Mouse (Mus musculus) thymus, postnatal 4 days (tissue): Measurements from ENCODE around the gene Clec3a.

ENCODE experiments used
- DNase-seq: peaks from one replicate; pipeline ENCODE4 v3.0.0; 2021

The Clec3a gene

GRCm38 (mm10) chr8:114417786-114418185 is at the start of gene Clec3a:
Gene Clec3a, plus strand, starts transcription at chr8:114418086.
- DNase-seq = no peak

- peak; percentile 80 for DNase-seq
Observed at GRCm38 (mm10) chr8:114369038-114369976, 48.6 kb upstream of the Clec3a start.

- DNase-seq = no peak
Observed at GRCm38 (mm10) chr8:114374390-114374789, 43.5 kb upstream of the Clec3a start.

GRCm38 (mm10) chr8:114384189-114384588 is 33.7 kb upstream of the Clec3a start:
- no peak for DNase-seq

GRCm38 (mm10) chr8:114387494-114387893 is 30.4 kb upstream of the Clec3a start:
- no peak for DNase-seq

GRCm38 (mm10) chr8:114390465-114391254 is 27.2 kb upstream of the Clec3a start:
- no peak for DNase-seq

- DNase-seq = no peak
Observed at GRCm38 (mm10) chr8:114398326-114398725, 19.6 kb upstream of the Clec3a start.

GRCm38 (mm10) chr8:114399273-114399672 is 18.6 kb upstream of the Clec3a start:
- no peak for DNase-seq

- no peak for DNase-seq
Observed at GRCm38 (mm10) chr8:114401679-114402078, 16.2 kb upstream of the Clec3a start.

- no peak for DNase-seq
Observed at GRCm38 (mm10) chr8:114411421-114411820, 6.5 kb upstream of the Clec3a start.

- no peak for DNase-seq
Observed at GRCm38 (mm10) chr8:114418486-114418885, 600 bp downstream of the Clec3a start.

- DNase-seq = no peak
Observed at GRCm38 (mm10) chr8:114418904-114419303, 1.0 kb downstream of the Clec3a start.

GRCm38 (mm10) chr8:114421544-114421943 is 3.7 kb downstream of the Clec3a start:
- DNase-seq = no peak

- peak; percentile 81 for DNase-seq
Observed at GRCm38 (mm10) chr8:114438236-114438635, 20.4 kb downstream of the Clec3a start.

GRCm38 (mm10) chr8:114439334-114440204 is 21.7 kb downstream of the Clec3a start, which contains the start of gene Wwox:
Gene Wwox, plus strand, starts transcription at chr8:114439655.
- peak; percentile 99 for DNase-seq

- no peak for DNase-seq
Observed at GRCm38 (mm10) chr8:114440205-114440589, 22.3 kb downstream of the Clec3a start.

- peak; percentile 80 for DNase-seq
Observed at GRCm38 (mm10) chr8:114441616-114442015, 23.7 kb downstream of the Clec3a start.

GRCm38 (mm10) chr8:114446884-114447283 is 29.0 kb downstream of the Clec3a start:
- DNase-seq = no peak

- DNase-seq = no peak
Observed at GRCm38 (mm10) chr8:114452278-114452677, 34.4 kb downstream of the Clec3a start.

GRCm38 (mm10) chr8:114452781-114453221 is 34.9 kb downstream of the Clec3a start:
- DNase-seq = peak; percentile 71

- DNase-seq = no peak
Observed at GRCm38 (mm10) chr8:114455302-114455701, 37.4 kb downstream of the Clec3a start.

- no peak for DNase-seq
Observed at GRCm38 (mm10) chr8:114455953-114456352, 38.1 kb downstream of the Clec3a start.
